Mouse (Mus musculus): ENCODE results near the gene Ulk1.

Gene Ulk1

GRCm38 (mm10) chr5:110763890-110764289 is 46.0 kb downstream of the Ulk1 start:
- no peak for DNase-seq

GRCm38 (mm10) chr5:110745021-110745420 is 64.9 kb downstream of the Ulk1 start:
- DNase-seq = no peak

- no peak for DNase-seq
Measured at GRCm38 (mm10) chr5:110739496-110740275, 70.2 kb downstream of the Ulk1 start.

DNA sequence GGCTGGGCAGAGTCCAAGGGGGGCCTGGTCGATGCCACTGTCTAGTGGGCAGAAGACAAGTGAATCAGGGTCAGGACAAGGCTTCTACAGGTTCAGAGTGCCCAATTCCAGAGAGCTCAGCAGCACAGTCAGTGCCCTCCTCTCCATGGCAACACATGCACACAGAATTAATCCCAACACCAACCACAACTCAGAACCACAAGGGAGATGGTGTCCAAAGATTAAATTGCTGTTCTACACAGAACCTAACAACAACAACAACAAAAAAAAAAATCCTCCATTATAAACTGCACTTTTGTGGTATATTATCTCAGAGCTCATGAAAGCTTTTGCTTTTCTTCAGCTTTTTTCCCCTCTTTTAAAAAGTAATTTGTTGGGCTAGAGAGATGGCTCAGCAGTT is 74.3 kb downstream of the Ulk1 start:
- DNase-seq = no peak
